Comparison of ENCODE assay signal across 27 mouse cellular contexts in the genomic region with DNA sequence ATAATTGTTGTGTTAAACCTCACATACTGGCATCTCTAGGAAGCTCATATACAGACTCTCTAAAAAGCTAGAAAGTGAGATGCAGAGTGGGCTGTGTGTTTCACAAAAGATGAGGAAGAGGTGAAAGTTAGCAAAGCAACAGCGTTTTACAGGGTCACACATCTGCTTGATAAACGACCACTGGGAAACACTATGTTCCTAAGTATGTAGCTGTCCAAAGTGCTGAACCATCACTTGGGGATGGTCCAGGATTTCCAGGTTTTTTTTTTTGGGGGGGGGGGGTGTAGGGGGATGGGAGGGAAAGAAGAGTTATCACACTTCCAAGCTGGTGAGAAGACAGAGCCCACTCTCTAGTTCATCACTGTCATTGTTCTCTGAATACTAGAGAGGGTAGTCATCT.
DNase-seq lines count a peak whose midpoint lies in the region; ATAC-seq and TF ChIP-seq lines count a peak whose summit lies in the region.
"Had no signal": no experiment of that assay in that cellular context is flagged by ENCODE, and none has a peak within 500 bp of the region (broad histone marks: within the 10 kb centered on the region; RNA-seq: fewer than 3 reads in every experiment).

No protein-coding gene starts in this region.

- no peaks in the 10 kb centered on the region for H3K27me3 ChIP-seq in kidney, postnatal 0 days (ENCODE audit: insufficient read depth, low read length)
- H3K27me3 ChIP-seq: forebrain, embryonic 13.5 days; heart, embryonic 13.5 days had no signal

- DNase-seq in kidney, postnatal 0 days (ENCODE audit: low spot score), result peak; percentile 27
- DNase-seq in kidney, adult 11 months, result no peak
- DNase-seq in embryo, embryonic 10.5 days (ENCODE audit: low spot score), result peak; percentile 39
- DNase-seq in embryo, embryonic 11.5 days (ENCODE audit: low read depth, low spot score), result peak; percentile 20
- DNase-seq in gastrocnemius, adult 8-10 months (ENCODE audit: low spot score in 2 of 2), result no peak
- no peak for DNase-seq in cerebellum, adult 18-20 months
- DNase-seq: adrenal gland, postnatal 10 days; adrenal gland, postnatal 36 days; cerebellum, adult 2 months; cerebellum, adult 9-11 months; cerebellum, postnatal 36 days; gastrocnemius, adult 2 months; gastrocnemius, postnatal 25 days; heart, adult 18-20 months; heart, postnatal 14 days; heart, postnatal 4 days; kidney, adult 2 months had no signal

- 7% methylated on average over 2 of the region's 2 CpGs for WGBS in kidney, postnatal 0 days

- no peak overlapping the region for H3K4me3 ChIP-seq in kidney, postnatal 0 days (replicated peaks; ENCODE audit: low read depth, low read length)
- H3K4me3 ChIP-seq: forebrain, embryonic 10.5 days; forebrain, embryonic 13.5 days; gastrocnemius, adult 2 months; heart, embryonic 13.5 days had no signal

- no peak for TF ChIP-seq CTCF in kidney, postnatal 0 days (IDR thresholded peaks at IDR 0.05; ENCODE audit: low read depth)

- no peak overlapping the region for H3K9ac ChIP-seq in kidney, postnatal 0 days (ENCODE audit: low read depth, low read length)
- H3K9ac ChIP-seq: forebrain, embryonic 13.5 days; heart, embryonic 13.5 days; hindbrain, embryonic 14.5 days had no signal

- H3K4me1 ChIP-seq in kidney, postnatal 0 days (replicated peaks; ENCODE audit: insufficient read depth, low read length), result no peaks in the 10 kb centered on the region
- H3K4me1 ChIP-seq: heart, embryonic 13.5 days had no signal

- no peak for ATAC-seq in kidney, postnatal 0 days (replicated peaks; ENCODE audit: low FRiP score, low read depth)
- ATAC-seq: activated CD4-positive, CD25-positive, alpha-beta regulatory T cell, adult 4 months; CD4-positive, CD25-positive, alpha-beta regulatory T cell, adult 4 months; forebrain, embryonic 13.5 days; forebrain, embryonic 16.5 days; hindbrain, postnatal 0 days; inflammation-experienced regulatory T-cells, adult 6 months; intestine, embryonic 16.5 days had no signal

- H3K4me2 ChIP-seq in kidney, postnatal 0 days (ENCODE audit: low read length), result no peak overlapping the region
- H3K4me2 ChIP-seq: forebrain, embryonic 13.5 days; heart, embryonic 13.5 days; hindbrain, embryonic 14.5 days had no signal

- no peaks in the 10 kb centered on the region for H3K36me3 ChIP-seq in kidney, postnatal 0 days (ENCODE audit: insufficient read depth, low read length)
- H3K36me3 ChIP-seq: forebrain, embryonic 10.5 days; heart, embryonic 13.5 days had no signal

- no peaks in the 10 kb centered on the region for H3K9me3 ChIP-seq in kidney, postnatal 0 days (replicated peaks; ENCODE audit: low read length)
- H3K9me3 ChIP-seq: forebrain, embryonic 10.5 days; forebrain, embryonic 13.5 days; heart, embryonic 13.5 days had no signal

- no peak overlapping the region for H3K27ac ChIP-seq in kidney, postnatal 0 days
- H3K27ac ChIP-seq: forebrain, embryonic 10.5 days; forebrain, embryonic 13.5 days; gastrocnemius, adult 2 months; heart, embryonic 13.5 days; hindbrain, embryonic 14.5 days; hindbrain, postnatal 0 days had no signal

Comparison
In these comparisons a context has a peak if more than half of its experiments do, and no peak if none do; other contexts are left out.
1. DNase-seq: peak in kidney, postnatal 0 days (single experiment), embryo, embryonic 10.5 days (single experiment) and embryo, embryonic 11.5 days (single experiment); none in kidney, adult 11 months (single experiment), gastrocnemius, adult 8-10 months (0 of 2) and cerebellum, adult 18-20 months (0 of 2).